Comparison of ENCODE assay signal across 12 mouse cellular contexts in genomic region chr3:68469643-68470042, GRCm38 (mm10).
DNase-seq lines count a peak whose midpoint lies in the region; ATAC-seq and TF ChIP-seq lines count a peak whose summit lies in the region.
"Had no signal": no experiment of that assay in that cellular context is flagged by ENCODE, and none has a peak within 500 bp of the region (broad histone marks: within the 10 kb centered on the region; RNA-seq: fewer than 3 reads in every experiment).

No protein-coding gene starts in this region.

- WGBS in cerebellum, adult 2 months: 98% methylated on average over 1 of the region's 1 CpGs
- WGBS in lung, embryonic 14.5 days: 57% methylated on average over 1 of the region's 1 CpGs
- 57% methylated on average over 1 of the region's 1 CpGs for WGBS in stomach, postnatal 0 days

- no peak overlapping the region; the same call in 1 of the 2 replicates for H3K4me2 ChIP-seq in lung, embryonic 14.5 days
- peak overlapping the region; percentile 14; the same call in 1 of the 2 replicates for H3K4me2 ChIP-seq in stomach, postnatal 0 days (replicated peaks; ENCODE audit: low read depth)
- H3K4me2 ChIP-seq: hindbrain, embryonic 14.5 days; limb, embryonic 12.5 days had no signal

- H3K9ac ChIP-seq in lung, embryonic 14.5 days: no peak overlapping the region
- H3K9ac ChIP-seq in stomach, postnatal 0 days (ENCODE audit: low read length): no peak overlapping the region
- H3K9ac ChIP-seq: forebrain, postnatal 0 days; hindbrain, embryonic 14.5 days; limb, embryonic 12.5 days had no signal

- TF ChIP-seq CTCF in cerebellum, adult 2 months (IDR thresholded peaks at IDR 0.05; ENCODE audit: borderline replicate concordance, insufficient read depth, low read depth, low read length): peak; percentile 25; the same call in 1 of the 2 replicates
- peak; percentile 60 for TF ChIP-seq CTCF in lung, embryonic 14.5 days (IDR thresholded peaks at IDR 0.05; ENCODE audit: low read depth)
- peak; percentile 65 for TF ChIP-seq CTCF in stomach, postnatal 0 days (IDR thresholded peaks at IDR 0.05; ENCODE audit: low read depth)

- TF ChIP-seq POLR2A in cerebellum, adult 2 months (IDR thresholded peaks at IDR 0.05; ENCODE audit: borderline replicate concordance, insufficient read depth, low read length): no peak

- TF ChIP-seq EP300 in stomach, postnatal 0 days (optimal IDR thresholded peaks at IDR 0.05): no peak

- H3K36me3 ChIP-seq in lung, embryonic 14.5 days (ENCODE audit: insufficient read depth): no peaks in the 10 kb centered on the region
- no peaks in the 10 kb centered on the region for H3K36me3 ChIP-seq in stomach, postnatal 0 days (ENCODE audit: control insufficient read depth, insufficient read depth, low read length)
- H3K36me3 ChIP-seq: limb, embryonic 12.5 days had no signal

- no peaks in the 10 kb centered on the region for H3K4me1 ChIP-seq in cerebellum, adult 2 months (ENCODE audit: control insufficient read depth, insufficient read depth, low read length)
- H3K4me1 ChIP-seq in lung, embryonic 14.5 days (ENCODE audit: insufficient read depth): peaks cover 17% of the 10 kb centered on the region; the same call in 1 of the 2 replicates
- peaks cover 4% of the 10 kb centered on the region; the same call in 1 of the 2 replicates for H3K4me1 ChIP-seq in stomach, postnatal 0 days (replicated peaks; ENCODE audit: control insufficient read depth, insufficient read depth)

- no peak overlapping the region for H3K27ac ChIP-seq in cerebellum, adult 2 months (ENCODE audit: insufficient read depth, low read length)
- H3K27ac ChIP-seq in lung, embryonic 14.5 days (ENCODE audit: low read depth): no peak overlapping the region
- H3K27ac ChIP-seq in stomach, postnatal 0 days (replicated peaks): no peak overlapping the region
- H3K27ac ChIP-seq: hindbrain, embryonic 14.5 days; limb, embryonic 12.5 days had no signal

- H3K9me3 ChIP-seq in lung, embryonic 14.5 days (ENCODE audit: low read depth, low read length): no peaks in the 10 kb centered on the region
- no peaks in the 10 kb centered on the region for H3K9me3 ChIP-seq in stomach, postnatal 0 days (ENCODE audit: control insufficient read depth, low read length)
- H3K9me3 ChIP-seq: limb, embryonic 12.5 days had no signal

- no peak for ATAC-seq in lung, embryonic 14.5 days (ENCODE audit: insufficient read depth)
- ATAC-seq in stomach, postnatal 0 days (ENCODE audit: low FRiP score, low TSS enrichment): no peak
- ATAC-seq: forebrain, postnatal 0 days had no signal

- no peak for DNase-seq in cerebellum, adult 2 months
- no peak for DNase-seq in cerebellum, adult 11-12 months
- DNase-seq in lung, embryonic 14.5 days: peak; percentile 56
- no peak for DNase-seq in lung, postnatal 10 days
- peak; percentile 25 for DNase-seq in kidney, adult 18-20 months
- DNase-seq in stomach, postnatal 0 days (ENCODE audit: low spot score): no peak
- DNase-seq in thymus, postnatal 36 days: no peak
- DNase-seq in right cerebral cortex, postnatal 14 days: no peak
- DNase-seq: forebrain, postnatal 0 days; midbrain, embryonic 14.5 days had no signal

- no peaks in the 10 kb centered on the region; the same call in 1 of the 2 replicates for H3K27me3 ChIP-seq in cerebellum, adult 2 months (ENCODE audit: control insufficient read depth, insufficient read depth, low read length)
- no peaks in the 10 kb centered on the region for H3K27me3 ChIP-seq in lung, embryonic 14.5 days (ENCODE audit: insufficient read depth, low read length)
- no peaks in the 10 kb centered on the region for H3K27me3 ChIP-seq in stomach, postnatal 0 days (ENCODE audit: control insufficient read depth, insufficient read depth, low read length)

- H3K4me3 ChIP-seq in cerebellum, adult 2 months (replicated peaks; ENCODE audit: insufficient read depth, low read depth, low read length): no peak overlapping the region
- no peak overlapping the region for H3K4me3 ChIP-seq in lung, embryonic 14.5 days (ENCODE audit: low read depth, low read length)
- no peak overlapping the region for H3K4me3 ChIP-seq in stomach, postnatal 0 days (ENCODE audit: low read depth, low read length)
- H3K4me3 ChIP-seq: limb, embryonic 12.5 days had no signal

Comparison
In these comparisons a context has a peak if more than half of its experiments do, and no peak if none do; other contexts are left out.
1. DNase-seq: peak in lung, embryonic 14.5 days (single experiment) and kidney, adult 18-20 months (single experiment); none in cerebellum, adult 2 months (0 of 2), cerebellum, adult 11-12 months (single experiment), lung, postnatal 10 days (single experiment), stomach, postnatal 0 days (single experiment), thymus, postnatal 36 days (0 of 2) and right cerebral cortex, postnatal 14 days (single experiment).
2. Peak in every context shown above with its lines, with median percentiles within 50 percentile points of each other: CTCF ChIP-seq.